Mouse (Mus musculus): ENCODE data around the gene Taar7e.
"Not testable (repeated sequence)": the region's sequence is repeated elsewhere in the genome, so short reads cannot be mapped to it uniquely, and the experiment has no call there.

The Taar7e gene

GRCm38 (mm10) chr10:24037314-24037713 is at the start of gene Taar7e:
Gene Taar7e (plus strand): TSS chr10:24037614.
- DNase-seq (ENCODE audit: low read depth, low spot score) = no peak

DNA sequence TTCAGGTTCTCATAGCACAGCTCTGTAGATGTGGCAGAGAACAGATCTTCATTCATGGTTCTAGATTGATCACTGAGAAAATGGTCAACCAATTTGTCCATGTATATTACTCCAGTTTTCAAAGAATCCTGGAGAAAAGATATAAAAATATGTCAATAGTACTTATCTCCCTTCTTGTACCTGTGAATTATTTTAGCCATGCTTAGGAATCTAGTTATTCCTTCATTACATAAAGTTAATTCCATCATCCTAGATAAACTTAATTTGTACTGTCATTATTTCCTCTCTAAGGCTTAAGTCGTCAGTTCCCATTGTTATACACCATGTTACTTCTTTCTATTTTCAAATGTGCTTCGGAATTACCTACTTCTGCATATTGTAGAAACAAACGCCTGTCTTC is 44.0 kb upstream of the Taar7e start, which contains the start of gene Taar7a:
Taar7a (minus strand) TSS at position 101 of the 400 bp plus-strand sequence.
- DNase-seq (ENCODE audit: low read depth, low spot score) = no peak

DNA sequence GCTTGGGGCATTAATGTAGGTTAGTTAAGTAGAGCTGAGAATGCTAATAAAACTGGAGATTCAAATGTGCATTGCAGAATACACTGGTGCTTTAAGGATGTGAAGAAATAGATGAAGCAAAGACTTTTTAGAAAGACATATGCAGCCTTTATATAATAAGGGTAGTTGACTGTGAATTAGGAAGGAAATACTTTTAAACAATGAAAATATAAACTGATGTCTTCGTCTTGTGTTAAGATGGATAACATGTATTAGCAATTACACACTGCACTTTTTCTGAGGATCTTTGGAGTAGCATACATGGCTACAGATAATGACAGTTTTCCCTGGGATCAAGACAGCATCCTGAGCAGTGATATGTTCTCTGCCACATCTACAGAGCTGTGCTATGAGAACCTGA is 37.8 kb upstream of the Taar7e start, which contains the start of gene Taar7b:
Taar7b (plus strand) TSS at position 301 of the 400 bp plus-strand sequence.
- DNase-seq (ENCODE audit: low read depth, low spot score) = no peak

DNA sequence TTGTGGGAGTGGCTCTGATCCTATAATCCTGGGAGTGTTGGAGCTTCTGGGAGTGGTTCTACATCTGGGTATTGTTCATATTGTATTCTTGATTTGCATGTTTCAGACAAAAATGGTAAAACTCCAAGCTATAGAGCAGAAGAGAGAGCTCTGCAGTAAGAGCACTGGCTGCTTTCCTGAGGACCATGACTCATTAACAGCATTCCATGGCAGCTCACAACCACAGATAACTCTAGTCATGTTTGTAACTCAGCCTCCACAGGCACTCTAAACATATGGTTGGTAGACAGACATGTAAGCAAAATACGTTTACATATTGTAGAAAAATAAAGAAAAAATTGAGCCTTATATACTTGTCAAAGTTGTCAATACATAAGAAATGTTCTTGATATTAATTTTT is 31.0 kb upstream of the Taar7e start:
- DNase-seq (ENCODE audit: low read depth, low spot score) = peak; percentile 15

- DNase-seq (ENCODE audit: low read depth, low spot score) = no peak
Measured at GRCm38 (mm10) chr10:24007034-24007433, 30.4 kb upstream of the Taar7e start.

DNA sequence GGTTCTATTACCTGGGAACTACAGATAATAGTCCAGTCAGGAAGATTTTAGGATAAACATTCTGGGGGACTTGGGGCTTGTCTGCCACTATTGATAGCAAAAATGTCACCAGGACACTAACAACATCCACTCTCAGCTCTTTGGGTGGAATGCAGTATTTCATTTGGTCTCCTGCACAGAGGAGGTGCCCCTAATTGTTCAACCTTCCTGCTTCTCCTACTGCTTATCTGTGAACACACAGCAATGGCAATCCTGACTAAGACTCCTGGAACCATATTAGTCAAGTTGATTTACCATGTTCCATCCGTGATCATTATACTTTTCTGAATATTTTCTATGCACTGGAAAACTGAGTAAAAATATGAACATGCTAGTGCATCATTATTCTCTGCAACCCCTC is 29.3 kb upstream of the Taar7e start:
- DNase-seq (ENCODE audit: low read depth, low spot score) = no peak

DNA sequence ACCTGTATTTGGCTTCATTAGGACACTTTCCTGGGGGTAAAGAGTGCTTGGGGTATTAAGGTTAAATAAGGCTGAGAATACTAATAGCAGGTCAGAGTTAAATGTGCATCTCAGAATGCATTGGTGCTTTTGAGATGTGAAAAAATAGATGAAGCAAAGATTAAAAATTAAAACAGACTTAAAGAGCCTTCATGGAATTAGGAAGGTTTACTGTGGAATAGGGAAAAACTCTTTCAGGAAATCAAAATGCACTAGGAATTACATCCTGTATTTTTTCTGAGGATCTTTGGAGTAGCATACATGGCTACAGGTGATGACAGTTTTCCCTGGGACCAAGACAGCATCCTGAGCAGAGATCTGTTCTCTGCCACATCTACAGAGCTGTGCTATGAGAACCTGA is 10.5 kb upstream of the Taar7e start, which contains the start of gene Taar7d:
Taar7d (plus strand) TSS at position 301 of the 400 bp plus-strand sequence.
- DNase-seq (ENCODE audit: low read depth, low spot score) = no peak

GRCm38 (mm10) chr10:24031347-24031746 is 6.1 kb upstream of the Taar7e start:
- no peak for DNase-seq (ENCODE audit: low read depth, low spot score)

DNA sequence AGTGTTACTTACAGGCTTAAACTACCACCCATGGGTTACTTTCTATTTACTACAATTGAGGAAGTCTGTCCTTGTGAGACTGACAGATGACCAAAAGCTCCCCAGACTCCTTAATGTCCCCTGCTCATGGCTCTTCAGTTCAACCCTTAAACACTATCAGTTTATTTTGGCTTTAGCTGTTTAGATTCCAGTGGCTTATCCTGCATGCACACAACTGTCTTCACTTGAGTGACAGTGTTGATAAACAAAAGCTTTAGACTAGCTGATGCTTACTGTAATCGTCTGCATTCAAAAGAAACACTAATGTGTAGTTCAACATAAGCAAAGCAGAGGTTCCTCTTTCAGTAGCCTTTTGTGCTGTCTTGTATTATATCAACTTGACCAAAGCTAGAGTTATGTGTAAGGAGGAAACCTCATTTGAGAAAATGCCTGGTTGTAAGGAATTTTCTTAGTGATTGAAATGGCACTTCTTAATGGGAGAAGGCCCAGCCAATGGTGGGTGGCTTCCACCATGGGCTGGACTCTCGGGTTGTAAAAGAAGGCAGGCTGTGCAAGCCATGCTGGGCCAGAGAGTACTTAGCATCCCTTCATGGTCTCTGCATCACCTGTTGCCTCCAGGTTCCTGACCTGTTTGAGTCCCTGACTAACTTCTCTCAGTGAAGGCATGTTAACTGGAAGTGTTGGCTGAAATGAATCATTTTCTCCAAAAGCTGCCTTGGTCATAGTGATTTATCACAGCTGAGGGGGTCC is 2.9 kb downstream of the Taar7e start:
- no peak for DNase-seq (ENCODE audit: low read depth, low spot score)

GRCm38 (mm10) chr10:24049210-24049609 is 11.8 kb downstream of the Taar7e start, which contains the start of gene Taar7f:
Gene Taar7f (plus strand): TSS chr10:24049510.
- DNase-seq (ENCODE audit: low read depth, low spot score) = no peak

GRCm38 (mm10) chr10:24052039-24052438 is 14.6 kb downstream of the Taar7e start:
- no peak for DNase-seq (ENCODE audit: low read depth, low spot score)

DNA sequence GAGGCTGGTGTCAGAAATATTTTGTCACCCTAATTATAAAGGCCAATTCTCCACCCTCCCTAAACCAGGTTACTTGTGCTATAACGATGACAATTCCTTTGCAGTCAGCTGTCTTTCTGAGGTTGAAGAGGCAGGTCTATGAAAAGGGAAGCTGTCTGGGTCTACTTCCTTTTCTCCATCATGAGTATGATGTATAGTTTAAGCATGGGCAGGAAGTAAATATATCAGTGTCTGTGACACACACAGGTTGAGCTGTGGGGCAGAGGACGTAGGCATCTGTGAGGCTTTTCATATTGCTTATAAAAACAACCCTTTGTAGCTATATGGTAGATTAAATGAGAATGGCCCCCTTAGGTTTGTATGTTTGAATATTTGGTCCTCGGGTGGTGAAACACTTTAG is 21.6 kb downstream of the Taar7e start:
- DNase-seq (ENCODE audit: low read depth, low spot score) = no peak

GRCm38 (mm10) chr10:24074751-24075150 is 37.3 kb downstream of the Taar7e start:
- DNase-seq (ENCODE audit: low read depth, low spot score) = not testable (repeated sequence)

DNA sequence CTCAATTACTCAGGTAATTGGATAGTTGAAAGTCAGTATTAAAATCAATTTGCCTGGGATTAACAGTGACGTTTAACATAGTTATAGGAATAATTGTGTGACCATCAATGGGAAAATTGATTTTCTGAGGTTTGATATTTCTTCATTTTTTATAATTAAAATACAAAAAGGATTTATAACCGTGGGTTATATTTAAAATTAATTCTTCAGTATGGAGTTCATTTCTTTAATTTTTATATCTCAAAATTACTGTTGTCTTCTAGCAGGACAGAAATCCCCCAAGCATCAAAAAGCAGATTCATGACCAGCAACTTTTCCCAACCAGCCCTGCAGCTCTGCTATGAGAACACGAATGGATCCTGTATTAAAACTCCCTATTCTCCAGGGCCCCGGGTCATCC is 38.8 kb downstream of the Taar7e start, which contains the start of gene Taar8a:
Taar8a (plus strand) TSS at position 301 of the 400 bp plus-strand sequence.
- not testable (repeated sequence) for DNase-seq (ENCODE audit: low read depth, low spot score)

- DNase-seq (ENCODE audit: low read depth, low spot score) = peak; percentile 75
Measured at GRCm38 (mm10) chr10:24080166-24080565, 42.8 kb downstream of the Taar7e start.

DNA sequence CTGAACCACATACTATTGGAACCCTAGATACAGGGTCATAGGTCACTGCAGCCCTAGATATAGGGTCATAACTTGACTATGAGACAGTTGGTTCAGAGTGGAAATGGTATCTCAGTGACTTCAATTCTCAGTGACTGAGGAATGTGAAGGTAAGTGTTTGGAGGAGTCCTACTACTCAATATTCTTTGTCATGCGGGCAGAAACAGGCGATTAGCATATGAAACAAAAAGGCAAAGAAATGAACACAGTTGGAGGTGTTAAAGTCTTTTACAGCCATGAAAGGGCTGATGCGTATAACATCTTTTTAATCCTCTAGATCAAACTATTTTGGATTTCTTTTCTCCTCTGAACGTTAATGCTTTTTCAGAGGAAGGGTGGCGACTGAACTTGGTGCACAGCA is 48.5 kb downstream of the Taar7e start:
- no peak for DNase-seq (ENCODE audit: low read depth, low spot score)

- DNase-seq (ENCODE audit: low read depth, low spot score) = peak; percentile 4
Measured at GRCm38 (mm10) chr10:24086555-24086954, 49.1 kb downstream of the Taar7e start.

DNA sequence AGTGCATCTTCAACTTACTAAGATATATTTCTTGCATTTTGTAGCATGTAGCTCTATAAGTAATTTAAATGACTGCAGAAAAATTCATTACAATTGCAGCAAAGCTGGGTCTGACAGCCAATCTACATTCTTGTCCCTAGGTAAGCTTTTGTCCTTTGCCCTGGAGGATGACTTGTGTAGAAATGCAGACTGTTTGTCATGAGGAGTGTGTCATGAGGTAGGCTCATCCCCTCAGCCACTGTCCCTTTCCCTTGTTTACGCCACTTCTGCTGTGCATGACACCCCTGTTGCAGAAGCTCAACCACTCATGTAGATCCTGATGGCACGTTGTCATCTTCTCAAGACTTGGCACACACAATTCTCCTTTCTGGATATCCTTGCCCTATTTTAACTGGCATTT is 49.8 kb downstream of the Taar7e start:
- DNase-seq (ENCODE audit: low read depth, low spot score) = no peak
